Mouse (Mus musculus) heart, postnatal 0 days (tissue): ENCODE measurements around the gene Ntn5. TPM values are rescaled to one million over a fixed set of nuclear protein-coding genes. Genes with fewer than 3 reads are reported as not detected.

Experiments
- ATAC-seq: fragments of 200-750 bp; cut with Nextera tagmentation; 2 replicates; pipeline ENCODE4 v1.8.0; 2017; ENCODE audit warnings: low read depth, moderate number of reproducible peaks, moderate library complexity; ENCODE audit not compliant: insufficient read depth
- DNase-seq: peaks from one replicate; pipeline ENCODE4 v3.0.0-alpha.2; 2016; ENCODE audit warnings: low spot score
- H3K27ac ChIP-seq: fragments of 300-500 bp; sonication (generic); 2 replicates; pipeline ENCODE4 v1.5.1; 2014; ENCODE audit warnings: low read depth, mild to moderate bottlenecking
- H3K27me3 ChIP-seq: fragments of 300-500 bp; sonication (generic); 2 replicates; pipeline ENCODE4 v1.6.1; 2014; ENCODE audit warnings: low read length, mixed read lengths; ENCODE audit not compliant: control insufficient read depth, insufficient read depth
- H3K36me3 ChIP-seq: fragments of 300-500 bp; sonication (generic); replicated peaks from 2 replicates; pipeline ENCODE4 v1.6.1; 2014; ENCODE audit warnings: low read length, mixed read lengths; ENCODE audit not compliant: control insufficient read depth, insufficient read depth
- H3K4me1 ChIP-seq: fragments of 300-500 bp; sonication (generic); 2 replicates; pipeline ENCODE4 v1.6.1; 2014; ENCODE audit warnings: antibody characterized with exemption; ENCODE audit not compliant: control insufficient read depth, insufficient read depth
- H3K4me2 ChIP-seq: fragments of 300-500 bp; sonication (generic); 2 replicates; pipeline ENCODE4 v1.6.1; 2014; ENCODE audit warnings: low read depth, mild to moderate bottlenecking, low read length, moderate library complexity
- H3K4me3 ChIP-seq: fragments of 300-500 bp; sonication (generic); 2 replicates; pipeline ENCODE4 v1.5.1; 2014; ENCODE audit warnings: low read depth, low read length
- H3K9ac ChIP-seq: fragments of 300-500 bp; sonication (generic); replicated peaks from 2 replicates; pipeline ENCODE4 v1.6.1; 2014; ENCODE audit warnings: low read depth, low read length, mixed read lengths
- H3K9me3 ChIP-seq: fragments of 300-500 bp; sonication (generic); replicated peaks from 2 replicates; pipeline ENCODE4 v1.6.1; 2016; ENCODE audit warnings: low read length; ENCODE audit not compliant: control insufficient read depth
- CTCF ChIP-seq: IDR thresholded peaks from 2 replicates; pipeline ENCODE4 v1.5.1; 2016; ENCODE audit warnings: antibody characterized with exemption, control low read depth, low read depth
- EP300 ChIP-seq: IDR thresholded peaks from 2 replicates; pipeline ENCODE4 v1.6.1; 2016; ENCODE audit warnings: antibody characterized with exemption, low read depth
- WGBS: fragments of 180-500 bp; shearing (Covaris S2); extraction: QIAGEN DNeasy Blood & Tissue Kit; methylation state at CpG from one replicate; pipeline ENCODE4 v1.1.7; 2014; 5-methylcytosine and 5-hydroxymethylcytosine counted together
- polyA plus RNA-seq: library from polyadenylated mRNA; unstranded; fragments of >200 nt; fragmentation: Nextera tagmentation; extraction: Ambion mirVana; gene quantifications from 2 replicates; pipeline ENCODE4 v1.2.1, GENCODE M21; 2015
- total RNA-seq: library from RNA; depleted of rRNA; stranded (reverse); fragments of >200 nt; gene quantifications from 2 replicates; pipeline ENCODE4 v1.2.3, GENCODE M21; 2014; ENCODE audit warnings: low replicate concordance

Gene Ntn5
- total and polyA plus RNA-seq, 2 experiments from 2014 or later: not detected

DNA sequence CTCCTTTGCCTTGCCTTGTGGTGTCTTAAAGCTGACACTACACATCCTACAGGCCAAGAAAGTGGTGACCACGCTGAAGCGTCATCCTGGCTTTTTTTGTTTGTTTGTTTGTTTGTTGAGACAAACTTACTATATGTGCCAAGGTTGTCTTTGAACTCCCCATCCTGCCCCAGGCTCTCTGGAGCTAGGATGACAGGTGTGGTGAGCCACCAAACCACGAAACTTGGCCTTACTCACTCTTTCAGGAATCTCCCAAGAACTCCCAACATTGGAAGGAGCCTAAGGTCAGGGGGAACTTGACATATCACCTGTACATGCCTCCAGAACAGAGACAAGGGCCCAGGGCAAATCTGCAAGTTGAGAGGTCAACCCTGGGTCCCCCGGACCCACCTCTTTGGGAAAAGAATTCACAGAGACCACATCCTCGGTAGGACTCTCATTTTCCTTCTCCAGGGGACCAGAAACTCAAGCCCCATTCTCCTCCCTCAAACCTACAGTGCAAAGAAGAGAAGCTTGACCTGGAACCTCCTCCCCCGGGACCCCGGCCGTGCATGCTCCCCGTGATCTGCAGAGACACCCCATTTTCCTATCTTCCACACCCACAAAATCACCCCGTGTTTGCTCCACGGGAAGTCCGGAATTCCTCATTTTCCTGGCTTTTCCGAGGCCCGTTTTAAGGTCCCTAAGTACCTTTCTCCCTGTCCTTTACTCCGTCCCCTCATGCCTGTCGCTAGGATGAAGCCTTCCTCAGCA is 41.1 kb upstream of the Ntn5 start:
- peaks cover 40% of the 10 kb centered on the region for H3K4me1 ChIP-seq
- ATAC-seq (no peak), DNase-seq (no peak)
- no peaks in the 10 kb centered on the region for H3K9me3 ChIP-seq
- H3K4me3 ChIP-seq: peak overlapping the region; percentile 38
- H3K9ac ChIP-seq: peak overlapping the region; percentile 59
- H3K27me3 ChIP-seq: no peaks in the 10 kb centered on the region
- H3K27ac ChIP-seq: peak overlapping the region; percentile 77
- H3K4me2 ChIP-seq: peak overlapping the region; percentile 66
- 0 out of 2 replicates have a peak, but pooled peaks cover 6% of the 10 kb centered on the region for H3K36me3 ChIP-seq
- TF ChIP-seq EP300: no peak
- no peak for TF ChIP-seq CTCF
- 50% methylated on average over 16 of the region's 16 CpGs for WGBS

DNA sequence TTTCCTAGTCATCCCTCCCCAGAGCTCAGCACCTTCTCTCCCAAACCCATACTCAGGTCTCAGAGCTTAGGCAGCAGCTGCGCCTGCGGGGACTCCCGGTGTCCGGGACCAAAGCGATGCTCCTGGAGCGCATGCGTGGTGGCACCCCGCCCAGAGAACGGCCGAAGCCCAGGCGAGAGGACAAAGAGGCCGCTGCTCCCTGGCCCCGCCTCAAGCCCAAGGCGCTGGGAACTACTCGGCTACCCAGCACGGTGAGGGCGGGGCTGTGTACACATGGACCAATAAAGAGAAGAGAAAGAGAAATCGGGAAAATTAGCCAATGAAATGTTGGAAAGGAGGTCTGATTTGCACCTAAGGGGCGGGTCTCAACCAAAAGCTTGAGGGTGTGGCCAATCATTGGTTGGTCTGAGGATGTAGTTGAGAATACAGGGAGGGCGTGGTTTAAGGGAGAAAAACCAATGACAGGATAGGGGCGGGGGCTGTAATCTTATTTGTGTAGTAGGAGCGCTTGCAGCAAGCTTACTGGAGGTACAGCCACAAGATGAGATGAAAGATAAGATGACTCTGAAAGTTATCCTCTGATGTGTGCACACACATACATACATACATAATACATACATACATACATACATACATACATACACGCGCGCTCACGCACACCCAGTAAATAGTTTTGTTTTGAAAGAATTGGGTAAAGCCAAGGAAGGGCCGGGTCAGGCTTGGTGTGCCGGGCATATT is 40.2 kb upstream of the Ntn5 start:
- Histone ChIP-seq H3K9ac (peak overlapping the region; percentile 59), H3K27ac (peak overlapping the region; percentile 77), H3K36me3 (0 out of 2 replicates have a peak, but pooled peaks cover 6% of the 10 kb centered on the region), H3K9me3 (no peaks in the 10 kb centered on the region), H3K4me1 (peaks cover 36% of the 10 kb centered on the region), H3K4me3 (peak overlapping the region; percentile 38), H3K4me2 (peak overlapping the region; percentile 66), H3K27me3 (no peaks in the 10 kb centered on the region)
- no peak for TF ChIP-seq EP300
- TF ChIP-seq CTCF: no peak
- DNase-seq (peak; percentile 92), ATAC-seq (peak; percentile 78)
- WGBS: 14% methylated on average over 28 of the region's 28 CpGs

DNA sequence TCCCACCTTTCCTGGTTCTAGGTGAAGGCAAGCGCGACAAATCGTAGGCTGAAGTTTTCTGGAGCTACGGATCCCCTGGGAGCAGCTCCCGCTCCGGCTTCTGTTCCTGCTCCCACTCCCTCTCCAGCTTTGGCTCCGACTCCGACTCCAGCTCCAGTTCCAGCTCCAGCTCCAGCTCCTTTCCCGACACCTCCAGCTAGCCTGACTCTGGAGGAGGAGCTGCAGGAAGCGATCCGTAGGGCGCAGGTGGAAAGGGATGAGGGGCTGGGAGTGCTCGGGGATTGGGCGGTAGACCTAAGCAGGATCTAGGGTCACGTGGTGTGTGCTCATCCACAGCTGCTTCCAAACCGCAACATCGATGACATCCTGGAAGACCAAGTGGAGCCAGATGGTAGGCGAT is 39.6 kb upstream of the Ntn5 start:
- H3K9ac ChIP-seq: no peak overlapping the region
- TF ChIP-seq CTCF (no peak), EP300 (no peak)
- ATAC-seq: peak; percentile 9; the same call in 1 of the 2 replicates
- H3K4me3 ChIP-seq: peak overlapping the region; percentile 38; the same call in 1 of the 2 replicates
- H3K27ac ChIP-seq: peak overlapping the region; percentile 40; the same call in 1 of the 2 replicates
- peaks cover 33% of the 10 kb centered on the region for H3K4me1 ChIP-seq
- WGBS: 26% methylated on average over 18 of the region's 18 CpGs
- H3K36me3 ChIP-seq: 0 out of 2 replicates have a peak, but pooled peaks cover 6% of the 10 kb centered on the region
- no peaks in the 10 kb centered on the region for H3K27me3 ChIP-seq
- DNase-seq: peak; percentile 75
- H3K9me3 ChIP-seq: no peaks in the 10 kb centered on the region
- peak overlapping the region; percentile 66 for H3K4me2 ChIP-seq

DNA sequence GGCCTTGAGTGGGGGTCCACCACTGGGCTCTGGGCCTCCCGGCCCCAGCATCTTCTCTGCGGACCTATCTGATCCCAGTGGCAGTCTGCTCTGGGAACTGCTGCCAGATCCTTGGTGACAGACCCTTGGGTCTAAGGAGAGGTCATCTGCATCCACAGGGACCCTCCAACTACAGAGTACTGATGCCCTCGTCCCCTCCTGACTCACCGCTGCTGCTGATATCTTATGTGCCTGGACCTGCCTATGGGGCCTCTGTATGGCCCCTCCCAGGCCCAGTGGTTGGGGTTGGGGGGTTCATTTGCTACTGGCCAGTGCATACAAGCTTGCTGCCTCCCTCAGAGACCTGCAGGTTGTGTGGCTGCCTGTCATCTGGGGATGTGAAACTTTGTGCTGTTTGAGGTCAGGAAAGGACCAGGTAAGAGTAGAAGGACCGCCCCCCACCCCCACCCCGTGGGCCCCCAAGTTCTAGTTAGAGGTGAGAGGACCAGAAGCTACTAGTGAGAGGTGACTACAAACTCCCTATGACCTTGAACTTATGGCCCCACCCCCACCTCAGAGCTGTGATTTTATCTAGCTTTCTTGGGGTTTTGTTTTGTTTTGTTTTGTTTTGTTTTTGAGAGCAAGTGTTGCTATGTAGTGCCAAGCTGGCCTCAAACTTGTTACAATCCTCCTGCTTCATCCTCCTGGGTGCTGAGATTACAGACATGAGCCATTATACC is 38.8 kb upstream of the Ntn5 start:
- Histone ChIP-seq H3K4me3 (no peak overlapping the region), H3K4me2 (no peak overlapping the region), H3K27me3 (no peaks in the 10 kb centered on the region), H3K9me3 (no peaks in the 10 kb centered on the region), H3K9ac (no peak overlapping the region), H3K36me3 (0 out of 2 replicates have a peak, but pooled peaks cover 6% of the 10 kb centered on the region), H3K4me1 (peaks cover 34% of the 10 kb centered on the region), H3K27ac (0 out of 2 replicates have a peak overlapping the region, but pooled peaks have one; percentile 40)
- TF ChIP-seq EP300: no peak
- TF ChIP-seq CTCF: no peak
- DNase-seq (no peak), ATAC-seq (no peak)
- 76% methylated on average over 6 of the region's 6 CpGs for WGBS

- Histone ChIP-seq H3K27ac (no peak overlapping the region), H3K9ac (no peak overlapping the region), H3K9me3 (no peaks in the 10 kb centered on the region), H3K36me3 (0 out of 2 replicates have a peak, but pooled peaks cover 6% of the 10 kb centered on the region), H3K4me1 (peaks cover 32% of the 10 kb centered on the region), H3K4me3 (no peak overlapping the region), H3K27me3 (no peaks in the 10 kb centered on the region), H3K4me2 (no peak overlapping the region)
- 74% methylated on average over 7 of the region's 7 CpGs for WGBS
- no peak for DNase-seq
- TF ChIP-seq EP300: no peak
- TF ChIP-seq CTCF: no peak
- ATAC-seq: no peak
These were observed 38.2 kb upstream of the Ntn5 start for GRCm38 (mm10) chr7:45645591-45645971.
